Mouse (Mus musculus): ENCODE data around the gene Cacnb2. TPM values are rescaled to one million over a fixed set of nuclear protein-coding genes. Genes with fewer than 3 reads are reported as not detected.

The Cacnb2 gene
- polyA plus RNA-seq, 1 experiment from 2014 or later = 7.6 TPM

DNA sequence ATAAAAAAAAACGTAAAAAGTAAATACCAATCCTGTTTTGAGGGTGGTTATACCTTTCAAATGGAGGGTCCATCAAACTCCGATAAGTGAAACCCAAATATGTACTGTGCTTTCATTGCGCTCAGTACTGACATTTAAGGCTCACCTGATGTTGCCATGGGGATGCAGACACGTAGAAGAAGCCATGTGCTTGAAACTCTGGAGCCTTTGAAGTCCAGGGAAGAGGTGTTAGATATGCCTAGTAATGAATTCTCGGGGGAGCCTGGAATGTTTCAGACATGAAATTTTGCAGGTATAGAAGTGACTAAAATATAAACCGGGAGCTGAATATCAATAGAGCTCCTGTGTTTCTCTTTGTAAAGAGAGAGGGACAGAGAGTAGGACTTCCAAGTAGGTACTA is 37.0 kb downstream of the Cacnb2 start:
- ATAC-seq = no peak
- no peak overlapping the region for H3K4me2 ChIP-seq (ENCODE audit: low read length)
- H3K4me3 ChIP-seq (ENCODE audit: low read length) = no peak overlapping the region
- peaks cover 3% of the 10 kb centered on the region for H3K4me1 ChIP-seq (ENCODE audit: control insufficient read depth, insufficient read depth, low read depth, low read length)
- no peak overlapping the region for H3K9ac ChIP-seq (ENCODE audit: low read depth, low read length)
- H3K9me3 ChIP-seq (ENCODE audit: control insufficient read depth, low read length) = no peaks in the 10 kb centered on the region
- 87% methylated on average over 6 of the region's 6 CpGs for WGBS
- H3K27me3 ChIP-seq (replicated peaks; ENCODE audit: control insufficient read depth, insufficient read depth, low read length) = no peaks in the 10 kb centered on the region
- H3K27ac ChIP-seq (ENCODE audit: low read depth, low read length) = no peak overlapping the region
- H3K36me3 ChIP-seq (ENCODE audit: control insufficient read depth, insufficient read depth, low read length) = no peaks in the 10 kb centered on the region

DNA sequence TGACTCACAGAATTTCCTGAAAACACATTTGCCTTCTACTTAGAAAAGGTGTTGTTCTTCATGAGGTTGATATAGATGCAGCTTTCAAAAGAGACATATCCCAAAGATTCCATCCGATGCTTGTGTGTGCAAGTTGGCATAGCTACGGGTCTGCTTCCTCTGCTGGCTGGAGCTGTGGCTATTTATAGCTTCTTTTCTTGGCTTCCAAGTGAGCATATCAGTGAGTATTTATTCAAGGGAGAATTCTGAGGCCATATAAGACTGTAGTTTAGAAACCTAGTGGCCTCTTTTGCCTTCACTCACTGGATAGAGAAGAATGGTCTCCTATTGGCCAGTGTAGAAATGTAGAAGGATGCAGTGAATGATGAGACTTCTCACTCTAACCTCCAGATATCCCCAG is 38.2 kb downstream of the Cacnb2 start:
- Histone ChIP-seq H3K36me3 (ENCODE audit: control insufficient read depth, insufficient read depth, low read length) (no peaks in the 10 kb centered on the region), H3K4me2 (ENCODE audit: low read length) (no peak overlapping the region), H3K9ac (ENCODE audit: low read depth, low read length) (no peak overlapping the region), H3K9me3 (ENCODE audit: control insufficient read depth, low read length) (no peaks in the 10 kb centered on the region), H3K4me3 (ENCODE audit: low read length) (no peak overlapping the region), H3K27ac (ENCODE audit: low read depth, low read length) (no peak overlapping the region), H3K27me3 (replicated peaks; ENCODE audit: control insufficient read depth, insufficient read depth, low read length) (no peaks in the 10 kb centered on the region), H3K4me1 (ENCODE audit: control insufficient read depth, insufficient read depth, low read depth, low read length) (peaks cover 3% of the 10 kb centered on the region)
- ATAC-seq = peak; percentile 74
- 45% methylated on average over 2 of the region's 2 CpGs for WGBS

DNA sequence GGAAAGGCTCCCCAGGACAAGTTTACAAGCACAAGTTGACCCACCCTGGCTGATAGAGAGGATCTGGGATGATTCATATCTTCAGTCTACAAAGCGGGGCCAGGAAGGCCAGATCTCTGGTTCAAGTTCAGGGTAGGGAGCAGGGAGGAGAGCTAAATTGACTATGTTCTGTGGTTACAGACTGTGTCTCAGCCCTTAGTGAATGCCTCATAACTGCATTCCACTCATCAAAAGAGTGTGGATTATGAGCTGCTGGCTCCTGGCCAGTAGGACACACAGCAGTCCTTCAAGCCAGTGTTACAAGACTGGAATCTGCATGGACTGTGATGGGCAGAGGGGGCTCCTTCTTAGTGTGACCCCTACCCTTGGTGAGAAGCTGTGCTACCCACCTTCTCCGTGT is 48.4 kb downstream of the Cacnb2 start:
- Histone ChIP-seq H3K4me3 (ENCODE audit: low read length) (no peak overlapping the region), H3K4me2 (ENCODE audit: low read length) (no peak overlapping the region), H3K9ac (ENCODE audit: low read depth, low read length) (no peak overlapping the region), H3K27me3 (replicated peaks; ENCODE audit: control insufficient read depth, insufficient read depth, low read length) (no peaks in the 10 kb centered on the region), H3K9me3 (ENCODE audit: control insufficient read depth, low read length) (no peaks in the 10 kb centered on the region), H3K4me1 (ENCODE audit: control insufficient read depth, insufficient read depth, low read depth, low read length) (no peaks in the 10 kb centered on the region), H3K27ac (ENCODE audit: low read depth, low read length) (no peak overlapping the region), H3K36me3 (ENCODE audit: control insufficient read depth, insufficient read depth, low read length) (no peaks in the 10 kb centered on the region)
- 68% methylated on average over 2 of the region's 2 CpGs for WGBS
- ATAC-seq = no peak

DNA sequence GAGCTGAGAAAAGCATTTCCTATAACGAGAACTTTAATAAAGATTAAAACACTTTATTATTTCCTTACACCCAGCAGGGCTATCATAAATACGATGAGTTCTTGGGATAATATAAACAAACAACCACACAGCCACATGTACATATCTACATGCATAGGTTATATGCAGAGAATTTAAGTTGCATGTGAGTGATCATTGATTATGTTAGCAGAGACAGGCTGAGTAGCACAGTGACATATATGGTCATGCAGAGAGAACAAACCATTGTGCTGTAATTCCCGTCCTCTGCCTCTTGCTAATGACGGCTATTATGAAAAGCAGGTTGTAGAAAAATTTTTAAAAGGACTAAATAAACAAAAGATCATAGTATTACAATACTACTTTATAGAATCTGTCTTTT is 53.8 kb downstream of the Cacnb2 start:
- ATAC-seq = peak; percentile 57
- no peak overlapping the region for H3K27ac ChIP-seq (ENCODE audit: low read depth, low read length)
- no peak overlapping the region for H3K9ac ChIP-seq (ENCODE audit: low read depth, low read length)
- no peaks in the 10 kb centered on the region for H3K36me3 ChIP-seq (ENCODE audit: control insufficient read depth, insufficient read depth, low read length)
- H3K4me1 ChIP-seq (ENCODE audit: control insufficient read depth, insufficient read depth, low read depth, low read length) = no peaks in the 10 kb centered on the region
- H3K4me2 ChIP-seq (ENCODE audit: low read length) = no peak overlapping the region
- no peaks in the 10 kb centered on the region for H3K27me3 ChIP-seq (replicated peaks; ENCODE audit: control insufficient read depth, insufficient read depth, low read length)
- H3K4me3 ChIP-seq (ENCODE audit: low read length) = no peak overlapping the region
- H3K9me3 ChIP-seq (ENCODE audit: control insufficient read depth, low read length) = no peaks in the 10 kb centered on the region
- 42% methylated on average over 4 of the region's 4 CpGs for WGBS

DNA sequence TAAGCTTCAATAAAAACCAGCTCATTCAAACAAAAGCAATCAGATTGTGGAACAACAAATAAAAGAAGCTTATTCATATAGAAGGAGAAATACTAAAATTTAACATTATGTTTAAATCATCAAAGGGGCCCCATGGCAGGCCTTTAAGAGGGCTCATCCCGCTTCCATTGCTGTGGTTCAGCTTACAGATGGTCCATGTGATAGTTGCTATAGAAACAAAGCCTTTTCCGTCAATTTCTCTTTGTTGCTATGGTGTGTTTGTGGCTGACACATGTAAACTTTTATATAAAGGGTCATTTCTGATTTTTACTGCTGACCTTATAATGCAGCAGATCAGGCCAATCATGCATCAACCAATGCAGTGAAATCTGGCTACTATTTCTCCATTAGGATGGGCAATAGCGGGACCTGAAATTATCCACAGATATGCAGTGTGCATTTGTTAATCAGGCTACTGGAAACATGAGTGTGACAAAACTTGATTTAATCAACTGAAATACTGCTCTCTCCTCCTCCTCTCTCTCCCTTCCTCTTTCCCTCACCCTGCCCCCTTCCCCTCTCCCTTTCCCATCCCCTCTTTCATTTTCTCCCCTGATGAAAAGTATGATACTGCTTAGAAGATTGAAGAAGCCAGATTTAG is 54.4 kb downstream of the Cacnb2 start:
- Histone ChIP-seq H3K27me3 (replicated peaks; ENCODE audit: control insufficient read depth, insufficient read depth, low read length) (no peaks in the 10 kb centered on the region), H3K36me3 (ENCODE audit: control insufficient read depth, insufficient read depth, low read length) (no peaks in the 10 kb centered on the region), H3K4me1 (ENCODE audit: control insufficient read depth, insufficient read depth, low read depth, low read length) (no peaks in the 10 kb centered on the region), H3K27ac (ENCODE audit: low read depth, low read length) (no peak overlapping the region), H3K9me3 (ENCODE audit: control insufficient read depth, low read length) (no peaks in the 10 kb centered on the region), H3K4me3 (ENCODE audit: low read length) (no peak overlapping the region), H3K4me2 (ENCODE audit: low read length) (no peak overlapping the region), H3K9ac (ENCODE audit: low read depth, low read length) (no peak overlapping the region)
- ATAC-seq = peak; percentile 82
- WGBS = 46% methylated on average over 3 of the region's 3 CpGs

DNA sequence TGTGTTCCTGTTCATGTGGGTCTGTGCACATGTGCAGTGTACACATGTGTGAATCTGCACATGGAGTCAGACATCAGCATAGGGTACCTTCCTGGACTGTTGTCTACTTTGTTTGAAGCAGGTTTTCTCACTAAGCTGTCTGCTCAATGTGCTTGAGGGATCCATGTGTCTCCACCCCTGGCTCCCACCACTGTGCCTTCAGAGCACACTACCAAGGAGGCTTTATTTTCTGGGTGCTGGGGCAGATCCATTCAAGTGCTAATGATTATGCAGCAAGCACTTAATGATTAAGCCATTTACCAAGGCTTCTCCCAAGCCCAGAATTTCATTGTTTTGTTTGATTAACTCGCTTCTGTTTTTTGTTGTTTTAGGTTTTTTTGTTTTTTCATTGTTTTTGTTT is 62.3 kb downstream of the Cacnb2 start:
- H3K4me2 ChIP-seq (ENCODE audit: low read length) = no peak overlapping the region
- H3K9me3 ChIP-seq (ENCODE audit: control insufficient read depth, low read length) = no peaks in the 10 kb centered on the region
- H3K4me1 ChIP-seq (ENCODE audit: control insufficient read depth, insufficient read depth, low read depth, low read length) = no peaks in the 10 kb centered on the region
- no peaks in the 10 kb centered on the region for H3K36me3 ChIP-seq (ENCODE audit: control insufficient read depth, insufficient read depth, low read length)
- H3K27me3 ChIP-seq (replicated peaks; ENCODE audit: control insufficient read depth, insufficient read depth, low read length) = no peaks in the 10 kb centered on the region
- WGBS = 26% methylated on average over 1 of the region's 1 CpGs
- ATAC-seq = no peak
- H3K27ac ChIP-seq (ENCODE audit: low read depth, low read length) = no peak overlapping the region
- no peak overlapping the region for H3K9ac ChIP-seq (ENCODE audit: low read depth, low read length)
- H3K4me3 ChIP-seq (ENCODE audit: low read length) = no peak overlapping the region

DNA sequence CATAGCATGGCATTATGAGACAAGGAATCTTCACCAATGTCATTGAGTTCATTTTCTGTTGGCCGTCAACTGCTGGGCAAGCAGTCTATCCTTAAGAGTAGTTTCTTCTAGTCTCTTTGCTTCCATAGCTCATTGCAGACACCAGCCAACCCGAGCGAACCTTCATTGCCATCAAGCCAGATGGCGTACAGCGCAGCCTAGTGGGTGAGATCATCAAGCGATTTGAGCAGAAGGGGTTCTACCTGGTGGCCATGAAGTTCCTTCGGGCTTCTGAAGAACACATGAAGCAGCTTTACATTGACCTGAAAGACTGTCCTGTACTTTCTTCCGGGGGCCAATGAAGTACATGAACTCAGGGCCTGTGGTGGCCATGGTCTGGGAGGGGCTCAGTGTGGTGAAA is 69.2 kb downstream of the Cacnb2 start:
- Histone ChIP-seq H3K4me1 (ENCODE audit: control insufficient read depth, insufficient read depth, low read depth, low read length) (no peaks in the 10 kb centered on the region), H3K36me3 (ENCODE audit: control insufficient read depth, insufficient read depth, low read length) (no peaks in the 10 kb centered on the region), H3K9ac (ENCODE audit: low read depth, low read length) (no peak overlapping the region), H3K4me2 (ENCODE audit: low read length) (no peak overlapping the region), H3K27ac (ENCODE audit: low read depth, low read length) (no peak overlapping the region), H3K4me3 (ENCODE audit: low read length) (no peak overlapping the region), H3K27me3 (replicated peaks; ENCODE audit: control insufficient read depth, insufficient read depth, low read length) (no peaks in the 10 kb centered on the region), H3K9me3 (ENCODE audit: control insufficient read depth, low read length) (no peaks in the 10 kb centered on the region)
- 98% methylated on average over 8 of the region's 8 CpGs for WGBS
- ATAC-seq = no peak

DNA sequence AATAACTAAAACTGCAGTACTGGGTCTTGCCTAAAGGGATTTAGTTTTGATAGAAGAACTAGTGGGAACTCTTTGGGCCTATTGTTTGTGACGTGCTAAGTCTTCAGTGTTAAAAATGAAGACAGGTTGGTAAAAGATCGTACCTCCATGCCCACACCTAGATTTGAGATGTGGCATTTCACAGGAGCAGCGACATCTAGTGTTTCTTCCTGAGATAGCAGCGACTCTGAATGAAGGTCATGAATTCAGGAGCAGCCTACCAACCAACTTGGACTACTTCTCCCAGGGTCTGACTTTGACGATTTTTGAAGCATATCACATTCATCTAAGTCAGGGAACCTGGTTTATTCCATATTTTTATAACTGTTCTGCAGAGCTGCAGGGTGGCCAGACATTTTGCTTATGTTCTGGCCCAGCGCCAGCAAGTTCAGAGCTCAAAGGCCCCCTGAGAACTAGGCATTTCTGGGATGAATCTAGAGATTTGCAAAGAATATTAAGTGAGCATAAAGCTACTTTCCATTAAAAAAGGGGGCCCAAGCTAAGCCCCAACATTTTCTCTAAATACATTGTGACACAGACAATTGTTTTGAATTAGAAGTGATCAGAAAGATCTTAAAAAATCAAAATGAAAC is 74.1 kb downstream of the Cacnb2 start:
- H3K4me1 ChIP-seq (ENCODE audit: control insufficient read depth, insufficient read depth, low read depth, low read length) = no peaks in the 10 kb centered on the region
- ATAC-seq = peak; percentile 42; the same call in 1 of the 2 replicates
- WGBS = 21% methylated on average over 6 of the region's 6 CpGs

DNA sequence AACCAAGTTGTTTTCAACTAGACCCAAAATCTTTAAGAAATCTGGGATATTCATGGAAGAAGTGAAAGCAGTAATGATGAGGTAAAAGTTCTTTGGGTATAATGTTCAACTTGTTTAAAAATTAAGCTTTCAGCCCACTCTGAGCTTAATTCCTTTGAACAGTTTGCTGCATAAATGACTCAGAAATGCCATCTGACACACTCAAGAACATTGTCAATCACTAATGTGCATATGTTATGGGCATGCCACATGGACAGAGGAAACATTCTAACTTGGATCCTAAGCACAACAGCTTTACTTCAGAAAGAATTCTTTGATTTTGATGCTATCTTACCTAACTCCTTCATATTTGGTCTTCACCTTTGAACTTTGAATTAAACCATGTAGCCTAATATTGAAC is 81.3 kb downstream of the Cacnb2 start:
- Histone ChIP-seq H3K27me3 (replicated peaks; ENCODE audit: control insufficient read depth, insufficient read depth, low read length) (no peaks in the 10 kb centered on the region), H3K9ac (ENCODE audit: low read depth, low read length) (no peak overlapping the region)
- ATAC-seq = no peak

More for the DNA sequence above, 74.1 kb downstream of the Cacnb2 start:
- Histone ChIP-seq H3K27me3 (replicated peaks; ENCODE audit: control insufficient read depth, insufficient read depth, low read length) (no peaks in the 10 kb centered on the region), H3K9ac (ENCODE audit: low read depth, low read length) (no peak overlapping the region), H3K27ac (ENCODE audit: low read depth, low read length) (no peak overlapping the region), H3K4me2 (ENCODE audit: low read length) (no peak overlapping the region), H3K4me3 (ENCODE audit: low read length) (no peak overlapping the region), H3K9me3 (ENCODE audit: control insufficient read depth, low read length) (no peaks in the 10 kb centered on the region), H3K36me3 (ENCODE audit: control insufficient read depth, insufficient read depth, low read length) (no peaks in the 10 kb centered on the region)

More for the DNA sequence above, 81.3 kb downstream of the Cacnb2 start:
- Histone ChIP-seq H3K36me3 (ENCODE audit: control insufficient read depth, insufficient read depth, low read length) (no peaks in the 10 kb centered on the region), H3K4me2 (ENCODE audit: low read length) (no peak overlapping the region), H3K27ac (ENCODE audit: low read depth, low read length) (no peak overlapping the region), H3K4me3 (ENCODE audit: low read length) (no peak overlapping the region), H3K4me1 (ENCODE audit: control insufficient read depth, insufficient read depth, low read depth, low read length) (no peaks in the 10 kb centered on the region), H3K9me3 (ENCODE audit: control insufficient read depth, low read length) (no peaks in the 10 kb centered on the region)

Data from hindbrain, embryonic 16.5 days (tissue).